Mouse (Mus musculus) adrenal gland, postnatal 36 days (tissue): ENCODE results near the gene Mlst8. TPM values are rescaled to one million over a fixed set of nuclear protein-coding genes. Genes with fewer than 3 reads are reported as not detected.

Experiments used
- DNase-seq, 2 experiments: peaks; one replicate each; pipeline ENCODE4 v3.0.0; 2021; ENCODE audit warnings: mixed read lengths in 1 of 2
- long read RNA-seq, 2 experiments: library from polyadenylated mRNA; stranded (forward); transcript quantifications; one replicate each; pipeline ENCODE4 v2.0.0; 2021; ENCODE audit warnings: borderline sequencing depth in 2 of 2
- total RNA-seq, 2 experiments: library from RNA; stranded (reverse); gene quantifications; 2 replicates each; pipeline ENCODE4 v1.2.3; 2021

Gene Mlst8
- 10 to 100 TPM; 22.8 to 24.3 TPM for total RNA-seq
- long read RNA-seq, experiment 1, partial matches to known transcripts = 3 of 19 reads
- long read RNA-seq, experiment 1, other reads (novel, unspliced or antisense) = 10 of 19 reads
- long read RNA-seq, experiment 2, partial matches to known transcripts = 1 of 16 reads
- long read RNA-seq, experiment 2, other reads (novel, unspliced or antisense) = 10 of 16 reads

DNA sequence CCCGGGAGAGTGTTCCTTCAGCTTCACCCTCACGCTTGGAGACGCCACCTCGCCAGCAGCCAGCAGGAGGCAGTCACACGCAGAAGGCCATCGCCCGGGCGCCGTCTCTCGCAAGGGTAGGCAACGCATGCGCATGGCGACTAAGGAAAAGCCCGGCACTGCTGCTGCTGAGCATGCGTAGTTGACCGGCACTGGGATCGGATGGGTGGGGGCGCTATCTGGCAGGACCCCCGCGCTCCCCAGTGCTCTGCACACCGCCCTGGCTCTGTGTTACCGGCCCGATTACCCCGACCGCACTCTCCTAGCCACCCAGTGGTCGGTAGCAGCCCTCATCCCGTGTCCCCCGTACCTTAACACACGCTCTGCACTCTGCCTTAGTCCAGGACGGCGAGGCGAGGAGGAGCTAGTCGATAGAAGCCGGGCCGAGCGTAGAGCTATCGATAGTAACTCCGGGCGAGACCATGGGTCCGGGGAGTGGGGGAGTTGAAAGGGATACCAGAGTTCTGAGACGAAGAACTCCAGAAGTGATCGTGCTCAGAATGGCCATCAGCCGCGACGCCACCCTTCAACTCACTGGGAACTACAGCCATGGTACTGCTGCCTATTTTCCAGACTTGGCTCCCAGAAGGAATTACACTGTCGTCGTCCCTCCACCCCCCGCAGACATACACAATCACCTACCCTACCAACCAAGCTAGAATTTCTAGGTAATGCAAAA is at the start of gene Mlst8:
Gene Mlst8 (minus strand): TSS at position 416 of the 718 bp plus-strand sequence.
- peak; percentile 98 for DNase-seq

- no peak for DNase-seq
Observed at GRCm38 (mm10) chr17:24528560-24528918, 49.7 kb upstream of the Mlst8 start.

DNA sequence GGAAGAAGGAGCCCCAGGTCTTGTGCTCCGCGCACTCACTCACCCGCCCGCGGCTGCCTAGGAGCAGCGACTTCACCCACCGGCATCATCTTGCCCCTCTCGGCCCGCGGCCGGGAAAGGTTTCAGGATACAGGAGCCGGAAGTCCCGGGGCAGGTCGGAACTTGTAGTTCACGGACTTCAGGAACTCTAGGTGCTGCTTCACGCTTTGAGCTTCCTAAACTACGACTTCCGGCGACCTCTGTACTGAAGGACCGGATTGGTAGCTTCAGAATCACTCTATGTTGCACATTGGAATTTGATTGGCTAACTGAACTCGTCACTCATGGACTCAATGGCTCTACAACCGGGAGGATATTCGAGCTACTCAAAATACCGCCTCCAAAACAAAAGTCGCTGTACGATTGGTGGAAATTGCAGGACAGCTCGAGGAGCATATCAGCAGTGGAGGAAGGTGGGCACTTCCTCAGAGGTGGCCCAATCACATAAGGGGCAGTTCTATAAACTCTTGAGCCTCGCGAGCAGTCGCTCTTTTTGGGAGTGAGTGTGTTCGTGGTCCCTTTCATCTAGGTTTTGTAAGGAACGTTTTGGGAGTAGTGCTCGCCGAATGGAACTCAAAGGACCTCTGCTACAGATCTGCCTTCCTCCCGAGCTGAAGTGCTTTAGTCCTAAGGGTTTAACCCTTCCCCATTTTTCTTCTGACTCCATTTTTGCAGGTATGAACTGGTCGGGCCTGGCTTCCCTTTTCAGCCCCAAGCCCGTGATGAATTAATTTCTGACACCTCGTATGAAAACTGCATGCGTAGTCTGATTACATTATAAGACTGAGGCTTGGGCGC is 49.1 kb upstream of the Mlst8 start, which contains the start of gene Traf7:
Gene Traf7 (minus strand): TSS at position 216 of the 837 bp plus-strand sequence.
- DNase-seq = peak; percentile 92 to 93

GRCm38 (mm10) chr17:24527315-24527714 is 48.4 kb upstream of the Mlst8 start:
- DNase-seq = no peak

GRCm38 (mm10) chr17:24524734-24525133 is 45.9 kb upstream of the Mlst8 start:
- DNase-seq = no peak

DNA sequence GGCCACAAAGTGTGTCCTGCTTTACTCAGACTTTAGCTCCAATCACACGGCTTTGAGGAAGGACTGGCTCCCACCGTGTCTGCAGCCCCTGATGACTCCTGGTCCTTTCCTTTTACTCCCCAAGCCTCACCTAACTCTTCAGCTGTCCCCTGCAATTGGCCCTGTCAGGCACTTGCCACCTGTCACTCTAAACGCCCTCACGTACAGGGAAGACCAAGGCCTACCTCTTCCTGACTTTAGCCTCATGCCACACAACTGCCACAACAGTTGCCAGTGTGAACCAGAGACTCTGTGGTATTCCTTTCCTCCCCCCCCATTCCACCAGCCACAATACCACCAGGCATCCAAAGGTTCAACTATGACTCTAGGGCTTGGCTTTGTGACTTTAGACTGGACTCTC is 41.6 kb upstream of the Mlst8 start:
- no peak for DNase-seq

GRCm38 (mm10) chr17:24514270-24515257 is 35.7 kb upstream of the Mlst8 start:
- DNase-seq = peak; percentile 23 to 45

DNA sequence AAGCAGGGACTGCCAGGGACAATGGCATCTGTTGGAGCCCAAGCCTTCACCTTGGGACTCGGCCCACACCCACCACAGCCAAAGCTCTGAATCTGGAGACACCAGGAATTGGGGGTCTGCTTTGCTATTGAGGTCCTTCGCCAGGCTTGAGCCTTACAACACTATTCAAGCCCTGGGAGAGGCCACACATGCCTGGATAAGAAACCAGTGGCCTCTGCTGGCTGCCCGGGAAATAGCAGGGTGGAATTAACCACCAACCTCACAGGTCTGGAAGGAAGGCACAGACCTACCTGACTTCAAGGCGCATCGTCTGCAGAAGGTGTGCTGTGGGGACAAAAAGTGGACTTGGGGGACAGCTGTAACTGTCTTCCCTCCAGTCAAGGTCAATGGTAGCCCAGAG is 34.7 kb upstream of the Mlst8 start:
- peak; percentile 69 to 70 for DNase-seq

DNA sequence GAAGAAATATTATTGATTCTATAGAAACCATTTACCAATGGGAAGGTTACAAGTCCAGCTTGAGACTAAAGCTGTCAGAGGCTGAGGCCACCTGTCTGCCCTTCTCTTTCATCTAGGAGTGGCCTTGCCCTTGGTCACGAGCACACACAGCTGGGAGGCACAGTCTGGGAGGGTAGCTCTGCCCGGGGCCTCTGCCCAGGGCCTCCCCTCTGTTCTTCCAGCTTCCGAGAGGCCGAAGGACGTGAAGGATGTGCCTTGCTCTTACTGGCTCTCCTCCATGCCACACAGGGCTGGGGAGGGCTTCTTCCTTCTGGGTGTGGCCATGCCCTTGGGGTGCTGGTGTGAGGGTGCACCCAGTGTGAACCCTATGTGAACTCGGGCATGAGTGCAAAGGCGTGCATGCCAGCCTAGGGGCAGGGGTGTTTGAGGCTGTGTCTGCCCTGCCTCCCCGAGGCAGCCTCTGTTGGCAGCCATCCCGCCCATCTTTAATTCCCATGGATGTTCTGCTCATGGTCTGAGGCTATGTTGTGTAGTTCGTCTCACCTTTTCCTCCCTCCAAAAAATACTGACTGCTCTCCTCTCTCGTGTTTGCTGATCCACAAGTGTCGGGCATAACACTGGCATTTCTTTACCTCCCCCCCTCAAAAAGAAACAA is 29.1 kb upstream of the Mlst8 start:
- peak; percentile 47 to 52 for DNase-seq

DNA sequence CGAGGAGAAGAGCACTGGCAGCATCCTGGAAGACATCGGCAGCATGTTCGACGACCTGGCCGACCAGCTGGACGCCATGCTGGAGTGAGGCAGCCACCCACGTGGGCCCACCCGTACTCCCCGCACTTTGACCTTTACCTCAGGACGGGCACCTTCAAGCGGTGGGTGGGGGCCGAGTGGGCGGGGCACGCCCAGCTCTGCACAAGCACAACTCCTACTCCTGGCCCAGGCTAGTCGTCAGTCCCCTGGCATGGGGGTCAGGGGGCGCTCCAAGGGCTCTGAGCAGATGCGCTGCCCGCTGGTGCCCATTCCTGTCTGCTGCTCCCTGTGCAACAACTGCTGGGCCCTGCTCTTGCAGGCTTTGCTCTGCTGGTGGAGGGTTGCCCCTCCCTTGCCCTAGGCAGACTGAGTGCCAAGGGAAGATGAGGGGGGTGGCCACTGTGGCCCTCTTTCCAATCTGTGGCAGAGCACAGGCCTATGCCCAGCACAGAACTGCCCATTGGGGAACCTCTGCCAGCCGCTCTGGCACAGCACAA is 28.3 kb upstream of the Mlst8 start:
- no peak for DNase-seq

GRCm38 (mm10) chr17:24506332-24507070 is 27.6 kb upstream of the Mlst8 start:
- DNase-seq = peak; percentile 62 to 63

DNA sequence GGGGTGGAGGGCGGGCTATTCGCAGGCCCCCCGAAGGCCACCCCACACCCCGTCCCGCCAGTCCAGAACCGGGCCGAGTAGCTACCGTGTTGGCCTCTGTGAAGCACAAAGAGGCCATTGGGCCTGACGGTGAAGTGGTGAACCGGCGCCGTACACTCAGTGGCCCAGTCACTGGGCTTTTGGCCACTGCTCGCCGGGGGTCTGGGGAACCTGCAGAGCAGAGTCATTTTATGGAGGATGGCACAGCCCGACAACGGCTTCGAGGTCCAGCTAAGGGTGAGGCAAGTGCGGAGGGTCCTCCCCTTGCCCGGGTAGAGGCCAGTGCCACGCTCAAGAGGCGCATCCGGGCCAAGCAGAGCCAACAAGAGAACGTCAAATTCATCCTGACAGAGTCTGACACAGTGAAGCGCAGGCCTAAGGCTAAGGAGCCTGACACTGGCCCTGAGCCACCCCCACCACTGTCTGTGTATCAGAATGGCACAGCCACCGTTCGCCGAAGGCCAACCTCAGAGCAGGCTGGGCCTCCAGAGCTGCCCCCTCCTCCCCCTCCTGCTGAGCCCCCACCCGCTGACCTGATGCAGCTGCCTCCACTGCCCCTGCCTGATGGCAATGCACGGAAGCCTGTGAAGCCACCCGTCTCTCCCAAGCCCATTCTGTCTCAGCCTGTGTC is 26.5 kb upstream of the Mlst8 start:
- no peak for DNase-seq

- DNase-seq = no peak
Observed at GRCm38 (mm10) chr17:24504085-24504484, 25.2 kb upstream of the Mlst8 start.

GRCm38 (mm10) chr17:24502208-24502607 is 23.3 kb upstream of the Mlst8 start:
- DNase-seq = no peak

DNA sequence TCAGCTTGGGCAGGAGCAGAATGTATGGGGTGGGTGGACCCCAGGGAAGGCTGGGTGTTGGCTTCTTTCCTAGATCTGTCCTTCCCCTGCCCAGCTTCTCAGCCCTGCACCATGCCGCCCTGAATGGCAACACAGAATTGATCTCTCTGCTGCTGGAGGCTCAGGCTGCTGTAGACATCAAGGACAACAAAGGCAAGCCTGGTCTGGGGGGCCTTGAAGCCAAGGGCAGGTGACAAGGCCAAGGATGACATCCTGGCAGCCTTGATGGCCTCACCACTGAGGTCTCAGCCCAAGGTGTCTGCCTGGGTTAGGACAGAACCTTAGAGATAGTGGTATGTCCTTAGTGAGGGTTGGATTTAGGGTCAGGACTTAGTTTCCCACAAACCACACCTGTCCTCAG is 17.1 kb upstream of the Mlst8 start:
- peak in 1 of 2 experiments; percentile 52 for DNase-seq

- no peak for DNase-seq
Observed at GRCm38 (mm10) chr17:24495443-24495842, 16.6 kb upstream of the Mlst8 start.

GRCm38 (mm10) chr17:24494627-24495335 is 15.9 kb upstream of the Mlst8 start:
- DNase-seq = peak; percentile 47 to 69

DNA sequence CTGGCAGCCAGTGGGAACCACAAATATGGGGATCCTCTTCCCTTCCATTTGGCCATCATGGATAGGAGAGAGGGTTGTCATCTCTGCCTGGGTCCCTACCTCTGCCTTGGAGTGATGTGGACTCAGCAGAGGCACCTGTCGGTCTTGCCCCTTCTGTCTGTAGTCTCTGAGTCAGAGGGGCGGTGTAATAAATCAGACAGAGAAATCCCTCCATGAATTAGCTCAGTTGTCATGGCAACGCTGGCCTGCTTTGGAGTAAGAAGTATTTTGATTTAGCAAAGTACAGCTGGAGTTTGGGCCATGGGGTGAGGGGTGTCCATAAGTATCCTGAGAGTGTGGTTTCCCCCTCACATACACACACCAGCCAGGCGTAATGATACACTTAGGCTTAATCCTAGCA is 11.5 kb upstream of the Mlst8 start:
- peak; percentile 59 to 61 for DNase-seq
